Mouse (Mus musculus) T-helper 2 cell (primary cell): ENCODE measurements at regions not wholly inside any gene's neighbourhood (a gene's known extent, or its start where the extent isn't known, plus 50 kb on each side); places are given as distances from the start of the nearest gene placed in this dataset.

Experiments
- in situ Hi-C: fragments of 300-600 bp; cut with MboI, MseI; formaldehyde crosslinking; loops from one replicate; pipeline ENCODE4 v1.15.1; 2025; ENCODE audit warnings: high pct_unique_total_duplicates

DNA sequence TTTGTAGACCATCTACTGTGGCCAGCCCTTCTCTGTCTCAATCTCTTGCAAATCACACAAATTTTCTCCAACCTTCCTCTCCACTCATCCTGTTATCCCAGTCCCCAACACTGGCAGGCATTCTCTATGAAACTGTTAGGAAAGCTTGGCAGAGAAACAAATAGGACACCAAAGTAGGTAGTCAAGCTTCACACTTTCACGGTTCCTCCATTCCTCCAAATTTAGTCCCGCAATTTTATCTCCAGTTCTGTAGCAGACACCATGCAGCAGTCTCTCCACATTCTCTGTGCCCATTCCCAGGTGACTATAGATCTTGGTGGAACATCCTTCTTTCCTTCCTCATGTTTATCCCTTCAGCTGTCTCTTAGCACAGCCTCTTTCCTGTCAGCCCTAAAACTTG is 856.9 kb downstream of the Zpld1 start:
- in situ Hi-C loops: loop anchor here (10.0 kb wide), 1 partner anchor 1156 kb away; no protein-coding TSS in a partner anchor

DNA sequence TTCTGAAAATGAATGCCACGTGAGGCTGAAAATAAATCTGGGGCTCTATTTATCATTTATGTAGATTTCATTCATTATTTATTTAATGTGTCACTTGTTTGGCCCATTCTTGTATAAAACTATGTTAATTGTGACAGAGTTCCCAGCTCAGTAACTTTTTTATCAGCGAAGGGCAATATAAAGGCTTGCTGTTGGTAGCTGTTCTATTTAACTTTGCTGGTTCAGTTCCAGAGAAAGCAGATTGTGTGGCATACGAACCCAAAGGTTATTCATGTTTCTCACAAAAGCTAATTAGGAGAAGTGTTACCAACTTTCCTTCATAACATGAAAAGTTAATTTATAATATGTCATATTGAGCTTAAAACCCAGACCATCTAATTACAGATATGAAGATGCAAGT is 891.1 kb downstream of the Zpld1 start:
- in situ Hi-C loops: no loop called here

DNA sequence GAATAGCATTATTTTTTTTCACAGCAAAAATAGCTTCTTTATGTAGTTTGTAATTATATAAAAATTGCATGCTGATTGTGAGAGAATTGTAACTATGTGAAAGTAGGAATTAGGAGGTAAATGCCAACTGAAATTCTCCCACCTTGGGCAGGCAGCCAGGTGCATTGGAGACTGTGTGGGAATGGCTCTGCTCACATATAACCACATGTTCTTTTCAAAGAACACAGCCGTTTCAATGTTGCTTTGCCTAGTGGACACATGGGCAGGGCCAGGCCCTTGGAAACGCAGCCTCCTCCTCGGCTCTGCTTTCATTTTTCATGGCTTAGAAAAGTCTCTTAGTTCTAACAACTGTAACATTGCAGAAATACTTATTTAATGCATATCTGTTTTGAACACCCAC is 913.8 kb downstream of the Zpld1 start:
- in situ Hi-C loops: no loop called here

DNA sequence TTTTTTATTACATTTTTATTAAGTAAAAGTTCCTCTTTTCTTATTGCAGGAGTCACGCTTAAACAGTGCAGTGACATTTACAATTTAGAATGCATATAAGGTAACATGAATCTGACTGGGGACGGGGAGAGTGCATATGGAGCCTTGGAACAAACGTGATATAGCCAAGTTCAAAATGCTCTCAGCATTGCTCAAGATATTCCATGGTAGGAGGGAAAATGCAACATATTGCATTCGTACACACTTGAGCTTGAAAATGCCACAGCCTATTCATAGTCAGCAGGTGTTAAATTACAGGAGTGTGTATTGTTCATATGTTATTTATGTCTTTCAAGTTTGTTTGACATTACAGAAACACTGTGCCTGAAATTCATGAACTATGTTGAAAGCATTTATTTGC is 922.8 kb downstream of the Zpld1 start:
- in situ Hi-C loops: no loop called here

DNA sequence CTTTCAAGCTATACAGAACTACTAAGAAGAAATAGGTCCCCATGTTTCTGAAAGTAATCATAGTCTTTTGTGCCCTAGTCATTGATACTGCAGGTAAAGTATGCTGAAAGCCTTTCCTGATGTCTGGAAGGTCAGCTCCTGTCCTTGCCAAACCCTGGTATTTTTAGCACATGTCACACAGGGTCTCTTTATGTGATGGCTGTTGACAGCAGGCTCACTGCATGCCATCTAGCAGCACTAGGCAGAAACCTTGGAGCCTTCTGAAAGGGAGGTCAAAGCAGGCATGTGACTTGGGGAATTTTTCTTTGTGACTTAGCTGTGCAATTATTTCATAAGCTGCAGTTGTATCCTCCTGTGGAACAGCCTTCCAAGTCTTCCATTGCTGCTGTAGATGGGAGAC is 943.4 kb downstream of the Zpld1 start:
- in situ Hi-C loops: no loop called here

DNA sequence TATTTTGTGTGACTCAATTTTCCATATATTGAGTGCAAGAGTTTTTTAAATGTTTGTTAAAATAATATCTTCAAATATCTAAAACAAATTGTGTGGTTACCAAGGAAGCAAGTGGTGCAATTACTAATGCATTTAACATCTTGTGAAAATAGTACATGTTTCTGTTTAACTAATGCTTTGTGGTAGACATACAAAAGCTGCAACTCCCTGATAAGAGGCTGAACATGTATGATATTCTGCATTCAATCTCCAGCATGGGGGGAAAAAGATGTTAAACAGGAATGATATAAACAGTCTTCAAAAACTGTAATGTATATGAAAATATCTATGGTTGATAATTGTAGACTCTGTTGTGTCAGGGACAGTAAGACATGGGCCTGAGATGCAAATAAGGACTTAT is 949.0 kb downstream of the Zpld1 start:
- in situ Hi-C loops: no loop called here

DNA sequence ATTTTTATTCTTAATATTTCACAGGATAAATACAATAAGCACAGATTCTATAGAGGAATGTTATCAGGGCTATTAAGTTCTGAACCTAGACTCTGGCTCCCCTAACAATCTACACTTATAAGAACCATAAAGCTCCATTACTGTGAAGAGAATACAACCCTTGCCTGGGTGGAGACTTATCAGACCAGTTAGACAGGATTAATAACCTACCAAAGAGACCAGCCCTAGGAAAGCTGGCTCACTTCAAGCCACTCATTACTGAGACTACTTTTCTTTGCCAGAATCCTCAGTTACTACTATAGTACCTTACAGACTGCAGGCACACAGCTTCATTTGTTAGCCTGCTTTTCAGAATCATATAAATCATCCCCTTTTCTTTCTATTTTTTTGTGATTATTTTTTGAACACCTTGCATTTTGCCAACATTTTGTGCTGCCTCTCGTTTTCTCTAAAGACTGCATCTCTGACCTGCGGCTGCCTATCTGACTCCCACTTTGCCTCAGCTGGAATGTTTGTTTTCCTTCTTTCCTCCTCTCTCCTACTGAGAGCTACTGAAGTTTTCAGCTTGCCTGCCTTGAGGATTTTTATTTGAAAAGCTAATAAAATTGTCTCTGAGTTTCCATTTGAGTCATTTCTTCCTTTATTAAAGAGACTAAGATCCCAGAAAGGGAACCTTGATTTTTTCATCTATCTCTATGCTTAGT is 951.5 kb downstream of the Zpld1 start:
- in situ Hi-C loops: no loop called here
